Mouse (Mus musculus) cerebellum, postnatal 36 days (tissue): ENCODE data around the gene Mitf.

Experiments used
- DNase-seq, 2 experiments: peaks; one replicate each; pipeline ENCODE4 v3.0.0; 2021 to 2022; ENCODE audit warnings: mixed read lengths in 2 of 2

Mitf gene

GRCm38 (mm10) chr6:98049551-98049950 lies 242.7 kb downstream of the Mitf start:
- no peak for DNase-seq

- DNase-seq: no peak
These were observed 255.0 kb downstream of the Mitf start for GRCm38 (mm10) chr6:98061878-98062277.

- peak in 1 of 2 experiments; percentile 15 for DNase-seq
These were observed 258.1 kb downstream of the Mitf start for GRCm38 (mm10) chr6:98064926-98065325.

DNA sequence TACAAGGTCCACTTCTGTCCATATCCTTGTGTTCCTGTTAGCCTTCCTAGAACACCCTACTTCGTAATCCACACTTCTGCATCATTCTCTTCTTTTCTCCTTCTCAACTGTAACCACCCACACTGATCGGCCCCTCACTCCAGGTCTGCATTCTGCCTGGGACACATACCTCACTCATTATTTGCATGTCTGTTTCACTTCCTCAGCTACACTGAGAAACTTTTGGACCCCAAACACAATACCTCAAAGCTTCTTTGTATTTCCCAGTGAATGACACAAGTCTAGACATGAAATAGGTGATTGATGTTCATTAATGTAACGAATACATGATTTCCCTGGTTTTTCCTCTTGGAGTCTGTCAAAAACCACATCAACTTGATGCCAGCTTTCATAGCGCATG lies 259.6 kb downstream of the Mitf start:
- DNase-seq: no peak
